Mouse (Mus musculus): ENCODE results near the gene Tbx2. TPM values are rescaled to one million over a fixed set of nuclear protein-coding genes. Genes with fewer than 3 reads are reported as not detected.
A peak's percentile ranks its signal among the peaks of the same experiment; 100 is the strongest.

Gene Tbx2
- polyA plus RNA-seq, 1 experiment, result 5.0 TPM

- Histone ChIP-seq H3K27ac (ENCODE audit: insufficient read depth, low read length) (no peak overlapping the region), H3K36me3 (ENCODE audit: control insufficient read depth, insufficient read depth, low read length) (no peaks in the 10 kb centered on the region), H3K4me1 (ENCODE audit: control insufficient read depth, insufficient read depth, insufficient read length) (peaks cover under 1% of the 10 kb centered on the region; the same call in 1 of the 2 replicates), H3K4me3 (ENCODE audit: extremely low read depth, insufficient read depth, insufficient read length) (no peak overlapping the region), H3K27me3 (ENCODE audit: control insufficient read depth, insufficient read depth, low read length) (peaks cover 8% of the 10 kb centered on the region; the same call in 1 of the 2 replicates)
- no peak for TF ChIP-seq POLR2A (IDR thresholded peaks at IDR 0.05; ENCODE audit: low read depth, low read length)
- TF ChIP-seq CTCF (IDR thresholded peaks at IDR 0.05; ENCODE audit: extremely low read depth, insufficient read depth, insufficient read length, insufficient replicate concordance), result peak; percentile 59; the same call in 1 of the 2 replicates
- peak; percentile 33 to 41 for DNase-seq (ENCODE audit: low read depth in 1 of 2, low spot score in 2 of 2)
- 11% methylated on average over 21 of the region's 21 CpGs for WGBS
These were observed 16.7 kb downstream of the Tbx2 start for GRCm38 (mm10) chr11:85849037-85849436.

- H3K36me3 ChIP-seq (ENCODE audit: control insufficient read depth, insufficient read depth, low read length), result no peaks in the 10 kb centered on the region
- no peak within 1 kb of the TSS for H3K4me3 ChIP-seq (ENCODE audit: extremely low read depth, insufficient read depth, insufficient read length)
- TF ChIP-seq POLR2A (IDR thresholded peaks at IDR 0.05; ENCODE audit: low read depth, low read length) (no peak), CTCF (IDR thresholded peaks at IDR 0.05; ENCODE audit: extremely low read depth, insufficient read depth, insufficient read length, insufficient replicate concordance) (no peak)
- H3K27me3 ChIP-seq (ENCODE audit: control insufficient read depth, insufficient read depth, low read length), result no peaks in the 10 kb centered on the region
- no peak for DNase-seq (ENCODE audit: low read depth in 1 of 2, low spot score in 2 of 2)
- WGBS, result 85% methylated on average over 6 of the region's 6 CpGs
- H3K27ac ChIP-seq (ENCODE audit: insufficient read depth, low read length), result no peak within 1 kb of the TSS
- no peaks in the 10 kb centered on the region for H3K4me1 ChIP-seq (ENCODE audit: control insufficient read depth, insufficient read depth, insufficient read length)
These were observed 17.9 kb downstream of the Tbx2 start, which contains the start of gene Gm11444 for GRCm38 (mm10) chr11:85850233-85850632. Gm11444 (minus strand) TSS chr11:85850333.

DNA sequence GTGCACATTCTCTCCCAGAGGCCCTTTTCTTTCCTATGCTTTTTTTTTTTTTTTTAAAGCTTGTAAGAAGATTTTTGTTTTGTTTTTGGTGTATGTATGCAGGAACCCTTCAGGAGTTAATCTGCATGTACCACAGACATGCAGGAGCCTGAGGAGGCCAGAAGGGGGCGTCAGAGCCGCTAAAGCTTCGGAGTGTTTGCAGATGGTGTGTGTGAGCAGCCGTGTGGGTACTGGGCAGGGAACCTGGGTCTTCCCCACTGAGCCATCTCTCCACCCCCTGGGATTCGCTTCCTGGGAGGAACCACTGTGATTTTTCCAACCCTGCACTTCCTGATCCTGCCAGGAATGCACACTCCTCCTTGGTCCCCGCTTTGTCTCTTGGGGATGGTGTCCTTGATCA lies 18.4 kb downstream of the Tbx2 start:
- no peaks in the 10 kb centered on the region for H3K36me3 ChIP-seq (ENCODE audit: control insufficient read depth, insufficient read depth, low read length)
- TF ChIP-seq CTCF (IDR thresholded peaks at IDR 0.05; ENCODE audit: extremely low read depth, insufficient read depth, insufficient read length, insufficient replicate concordance) (no peak), POLR2A (IDR thresholded peaks at IDR 0.05; ENCODE audit: low read depth, low read length) (no peak)
- no peak overlapping the region for H3K4me3 ChIP-seq (ENCODE audit: extremely low read depth, insufficient read depth, insufficient read length)
- no peak for DNase-seq (ENCODE audit: low read depth in 1 of 2, low spot score in 2 of 2)
- H3K27me3 ChIP-seq (ENCODE audit: control insufficient read depth, insufficient read depth, low read length), result no peaks in the 10 kb centered on the region
- 63% methylated on average over 6 of the region's 6 CpGs for WGBS
- H3K4me1 ChIP-seq (ENCODE audit: control insufficient read depth, insufficient read depth, insufficient read length), result no peaks in the 10 kb centered on the region
- no peak overlapping the region for H3K27ac ChIP-seq (ENCODE audit: insufficient read depth, low read length)

- Histone ChIP-seq H3K4me3 (ENCODE audit: extremely low read depth, insufficient read depth, insufficient read length) (no peak overlapping the region), H3K27me3 (ENCODE audit: control insufficient read depth, insufficient read depth, low read length) (no peaks in the 10 kb centered on the region), H3K4me1 (ENCODE audit: control insufficient read depth, insufficient read depth, insufficient read length) (no peaks in the 10 kb centered on the region), H3K36me3 (ENCODE audit: control insufficient read depth, insufficient read depth, low read length) (no peaks in the 10 kb centered on the region), H3K27ac (ENCODE audit: insufficient read depth, low read length) (no peak overlapping the region)
- DNase-seq (ENCODE audit: low read depth in 1 of 2, low spot score in 2 of 2), result no peak
- WGBS, result 45% methylated on average over 6 of the region's 6 CpGs
- no peak for TF ChIP-seq CTCF (IDR thresholded peaks at IDR 0.05; ENCODE audit: extremely low read depth, insufficient read depth, insufficient read length, insufficient replicate concordance)
- no peak for TF ChIP-seq POLR2A (IDR thresholded peaks at IDR 0.05; ENCODE audit: low read depth, low read length)
These were observed 25.8 kb downstream of the Tbx2 start for GRCm38 (mm10) chr11:85857997-85858698.

- DNase-seq (ENCODE audit: low read depth in 1 of 2, low spot score in 2 of 2), result no peak
- Histone ChIP-seq H3K4me3 (ENCODE audit: extremely low read depth, insufficient read depth, insufficient read length) (no peak overlapping the region), H3K27me3 (ENCODE audit: control insufficient read depth, insufficient read depth, low read length) (no peaks in the 10 kb centered on the region), H3K27ac (ENCODE audit: insufficient read depth, low read length) (no peak overlapping the region), H3K36me3 (ENCODE audit: control insufficient read depth, insufficient read depth, low read length) (no peaks in the 10 kb centered on the region), H3K4me1 (ENCODE audit: control insufficient read depth, insufficient read depth, insufficient read length) (no peaks in the 10 kb centered on the region)
- TF ChIP-seq POLR2A (IDR thresholded peaks at IDR 0.05; ENCODE audit: low read depth, low read length) (no peak), CTCF (IDR thresholded peaks at IDR 0.05; ENCODE audit: extremely low read depth, insufficient read depth, insufficient read length, insufficient replicate concordance) (no peak)
- WGBS, result 43% methylated on average over 7 of the region's 7 CpGs
These were observed 32.0 kb downstream of the Tbx2 start for GRCm38 (mm10) chr11:85864363-85864762.

- TF ChIP-seq CTCF (IDR thresholded peaks at IDR 0.05; ENCODE audit: extremely low read depth, insufficient read depth, insufficient read length, insufficient replicate concordance), result no peak
- TF ChIP-seq POLR2A (IDR thresholded peaks at IDR 0.05; ENCODE audit: low read depth, low read length), result no peak
- no peaks in the 10 kb centered on the region; the same call in 1 of the 2 replicates for H3K27me3 ChIP-seq (ENCODE audit: control insufficient read depth, insufficient read depth, low read length)
These were observed 43.9 kb downstream of the Tbx2 start for GRCm38 (mm10) chr11:85876059-85876788.

More at GRCm38 (mm10) chr11:85876059-85876788, 43.9 kb downstream of the Tbx2 start:
- no peak for DNase-seq (ENCODE audit: low read depth in 1 of 2, low spot score in 2 of 2)
- Histone ChIP-seq H3K4me3 (ENCODE audit: extremely low read depth, insufficient read depth, insufficient read length) (no peak overlapping the region), H3K36me3 (ENCODE audit: control insufficient read depth, insufficient read depth, low read length) (no peaks in the 10 kb centered on the region), H3K4me1 (ENCODE audit: control insufficient read depth, insufficient read depth, insufficient read length) (no peaks in the 10 kb centered on the region), H3K27ac (ENCODE audit: insufficient read depth, low read length) (no peak overlapping the region)
- WGBS, result 84% methylated on average over 24 of the region's 24 CpGs
